Mouse (Mus musculus): ENCODE measurements around the gene Fmo4. TPM values are rescaled to one million over a fixed set of nuclear protein-coding genes. Genes with fewer than 3 reads are reported as not detected.

The Fmo4 gene
- total RNA-seq (2021), result 0.70 and 0.71 TPM in 2 replicates
- long read RNA-seq, partial matches to known transcripts, result 1 of 3 reads
- long read RNA-seq, other reads (novel, unspliced or antisense), result 1 of 3 reads

- DNase-seq, result peak; percentile 53
Measured at GRCm38 (mm10) chr1:162813836-162814156, at the start of gene Fmo4. Fmo4 (minus strand) TSS chr1:162813972.

- no peak for DNase-seq
Measured at GRCm38 (mm10) chr1:162862328-162862727, 48.6 kb upstream of the Fmo4 start.

GRCm38 (mm10) chr1:162859996-162860605, 46.3 kb upstream of the Fmo4 start:
- DNase-seq, result peak; percentile 31

GRCm38 (mm10) chr1:162859545-162859976, 45.8 kb upstream of the Fmo4 start:
- no peak for DNase-seq

- DNase-seq, result no peak
Measured at GRCm38 (mm10) chr1:162858748-162859130, 45.0 kb upstream of the Fmo4 start.

GRCm38 (mm10) chr1:162857766-162858747, 44.3 kb upstream of the Fmo4 start:
- no peak for DNase-seq

- DNase-seq, result no peak
Measured at GRCm38 (mm10) chr1:162853812-162854482, 40.2 kb upstream of the Fmo4 start.

GRCm38 (mm10) chr1:162847554-162847953, 33.8 kb upstream of the Fmo4 start:
- DNase-seq, result no peak

- DNase-seq, result no peak
Measured at GRCm38 (mm10) chr1:162840211-162840610, 26.4 kb upstream of the Fmo4 start.

- no peak for DNase-seq
Measured at GRCm38 (mm10) chr1:162838976-162839375, 25.2 kb upstream of the Fmo4 start.

- no peak for DNase-seq
Measured at GRCm38 (mm10) chr1:162834342-162834741, 20.6 kb upstream of the Fmo4 start.

- DNase-seq, result no peak
Measured at GRCm38 (mm10) chr1:162832574-162832953, 18.8 kb upstream of the Fmo4 start.

- DNase-seq, result no peak
Measured at GRCm38 (mm10) chr1:162831838-162832573, 18.2 kb upstream of the Fmo4 start.

- no peak for DNase-seq
Measured at GRCm38 (mm10) chr1:162819280-162819679, 5.5 kb upstream of the Fmo4 start.

- DNase-seq, result no peak
Measured at GRCm38 (mm10) chr1:162815381-162816127, 1.8 kb upstream of the Fmo4 start.

GRCm38 (mm10) chr1:162814932-162815331, 1.2 kb upstream of the Fmo4 start:
- DNase-seq, result no peak

- no peak for DNase-seq
Measured at GRCm38 (mm10) chr1:162813143-162813835, 483 bp downstream of the Fmo4 start.

GRCm38 (mm10) chr1:162808541-162808940, 5.2 kb downstream of the Fmo4 start:
- no peak for DNase-seq

GRCm38 (mm10) chr1:162807441-162807840, 6.3 kb downstream of the Fmo4 start:
- no peak for DNase-seq

GRCm38 (mm10) chr1:162805011-162805410, 8.8 kb downstream of the Fmo4 start:
- DNase-seq, result no peak

- DNase-seq, result no peak
Measured at GRCm38 (mm10) chr1:162796441-162796840, 17.3 kb downstream of the Fmo4 start.
